In genomic region chr16:34325869-34326268, GRCm38 (mm10) we compare ENCODE assay signal across 19 mouse cellular contexts.
DNase-seq lines count a peak whose midpoint lies in the region; TF ChIP-seq lines count a peak whose summit lies in the region.
"Had no signal": no experiment of that assay in that cellular context is flagged by ENCODE, and none has a peak within 500 bp of the region (broad histone marks: within the 10 kb centered on the region; RNA-seq: fewer than 3 reads in every experiment).

No protein-coding gene starts in this region.

- intact Hi-C loops in gastrocnemius, adult 2 months (cut with DNase I), result no loop called here

- H3K9ac ChIP-seq in liver, adult 2 months (ENCODE audit: low read depth, low read length), result no peak overlapping the region
- H3K9ac ChIP-seq: embryonic facial prominence, embryonic 15.5 days; heart, embryonic 12.5 days had no signal

- WGBS in liver, adult 2 months, result 8% methylated on average over 3 of the region's 3 CpGs

- no peak overlapping the region for H3K4me3 ChIP-seq in gastrocnemius, adult 2 months
- no peak overlapping the region for H3K4me3 ChIP-seq in liver, adult 2 months (ENCODE audit: insufficient read depth, low read depth, low read length)
- H3K4me3 ChIP-seq: embryonic facial prominence, embryonic 15.5 days; erythroblast, embryonic 14.5 days; forebrain, embryonic 10.5 days; heart, adult 2 months; heart, embryonic 12.5 days had no signal

- TF ChIP-seq CTCF in gastrocnemius, adult 2 months (IDR thresholded peaks at IDR 0.05), result no peak
- no peak for TF ChIP-seq CTCF in liver, adult 2 months (IDR thresholded peaks at IDR 0.05; ENCODE audit: low read depth, low read length)

- no peaks in the 10 kb centered on the region for H3K27me3 ChIP-seq in liver, adult 2 months (ENCODE audit: control insufficient read depth, insufficient read depth, low read length)
- H3K27me3 ChIP-seq: embryonic facial prominence, embryonic 15.5 days; heart, embryonic 12.5 days had no signal

- peak overlapping the region; percentile 35; the same call in 1 of the 2 replicates for H3K27ac ChIP-seq in gastrocnemius, adult 2 months
- H3K27ac ChIP-seq in liver, adult 2 months (replicated peaks; ENCODE audit: insufficient read depth, low read depth, low read length), result peak overlapping the region; percentile 51
- H3K27ac ChIP-seq: embryonic facial prominence, embryonic 15.5 days; forebrain, embryonic 10.5 days; heart, adult 2 months had no signal

- H3K4me1 ChIP-seq in liver, adult 2 months (ENCODE audit: control insufficient read depth, insufficient read depth, low read length), result peaks cover 19% of the 10 kb centered on the region

- no peaks in the 10 kb centered on the region for H3K79me2 ChIP-seq in liver, adult 2 months (ENCODE audit: control insufficient read depth, insufficient read depth, low read length)

- no peak for DNase-seq in gastrocnemius, adult 2 months
- DNase-seq in gastrocnemius, postnatal 25 days, result no peak
- peak; percentile 24 to 55 for DNase-seq in kidney, adult 8-10 months
- DNase-seq in kidney, postnatal 4 days, result no peak
- peak; percentile 97 for DNase-seq in liver, adult 2 months (ENCODE audit: extremely low read depth, low read depth, low spot score)
- no peak for DNase-seq in liver
- DNase-seq in lung, postnatal 36 days, result peak; percentile 54
- DNase-seq in lung, adult 18-20 months, result no peak
- DNase-seq: adrenal gland, postnatal 10 days; B cell, adult 2 months; cerebellum, adult 11 months; cerebellum, adult 8-10 months; embryo, embryonic 11 days; heart, adult 2 months had no signal

- H3K36me3 ChIP-seq in liver, adult 2 months (ENCODE audit: control insufficient read depth, insufficient read depth, low read length), result no peaks in the 10 kb centered on the region
- H3K36me3 ChIP-seq: embryonic facial prominence, embryonic 15.5 days; forebrain, embryonic 10.5 days; G1E; heart, embryonic 12.5 days had no signal

- no peak for TF ChIP-seq POLR2A in liver, adult 2 months (IDR thresholded peaks at IDR 0.05; ENCODE audit: extremely low read depth, insufficient read depth, low read length)

Comparison
In these comparisons a context has a peak if more than half of its experiments do, and no peak if none do; other contexts are left out.
1. DNase-seq: peak in kidney, adult 8-10 months (2 of 2), liver, adult 2 months (single experiment) and lung, postnatal 36 days (single experiment); none in gastrocnemius, adult 2 months (single experiment), gastrocnemius, postnatal 25 days (single experiment), kidney, postnatal 4 days (0 of 2), liver (single experiment) and lung, adult 18-20 months (0 of 2).